Mouse (Mus musculus) bone marrow, adult 2 months (tissue): ENCODE results near the gene Gpr146. TPM values are rescaled to one million over a fixed set of nuclear protein-coding genes. Genes with fewer than 3 reads are reported as not detected.

Experiments used
- H3K27ac ChIP-seq: fragments of 200-500 bp; 2 replicates; pipeline ENCODE4 v1.5.1; 2012; ENCODE audit warnings: low read depth, mild to moderate bottlenecking, control low read depth, inconsistent platforms, low read length; ENCODE audit not compliant: control insufficient read depth, poor library complexity, insufficient read depth
- H3K4me1 ChIP-seq: fragments of 200-500 bp; 2 replicates; pipeline ENCODE4 v1.6.1; 2011; ENCODE audit warnings: low read length; ENCODE audit not compliant: control insufficient read depth, insufficient read depth
- H3K4me3 ChIP-seq: fragments of 200-500 bp; replicated peaks from 2 replicates; pipeline ENCODE3; 2011; ENCODE audit warnings: mild to moderate bottlenecking, low read depth, low read length, control low read depth; ENCODE audit not compliant: control insufficient read depth
- CTCF ChIP-seq: fragments of 200-500 bp; IDR thresholded peaks from 2 replicates; pipeline ENCODE4 v1.5.1; 2011; ENCODE audit warnings: low read length, control low read depth; ENCODE audit not compliant: control insufficient read depth, insufficient read depth
- POLR2A ChIP-seq: fragments of 200-500 bp; IDR thresholded peaks from 2 replicates; pipeline ENCODE4 v1.6.1; 2011; ENCODE audit warnings: low read depth, mild to moderate bottlenecking, control low read depth, low read length, borderline replicate concordance; ENCODE audit not compliant: control insufficient read depth
- WGBS: fragments of 180-500 bp; shearing (Covaris S2); methylation state at CpG from one replicate; pipeline ENCODE4 v1.1.7; 2018; 5-methylcytosine and 5-hydroxymethylcytosine counted together
- polyA plus RNA-seq: library from polyadenylated mRNA; stranded (reverse); fragments of >200 nt; gene quantifications from 2 replicates; pipeline ENCODE4 v1.2.4, GENCODE M21; 2011; ENCODE audit warnings: low replicate concordance; ENCODE audit not compliant: missing spikeins, insufficient read depth, insufficient read length

Gpr146 gene
- polyA plus RNA-seq, 1 experiment = 20.1 TPM

GRCm38 (mm10) chr5:139427989-139428388, 50.5 kb downstream of the Gpr146 start:
- WGBS = 64% methylated on average over 9 of the region's 9 CpGs
- Histone ChIP-seq H3K4me1 (no peaks in the 10 kb centered on the region), H3K4me3 (no peak overlapping the region), H3K27ac (no peak overlapping the region)
- TF ChIP-seq CTCF (no peak), POLR2A (no peak)

GRCm38 (mm10) chr5:139429818-139430341, 52.4 kb downstream of the Gpr146 start:
- Histone ChIP-seq H3K4me3 (no peak overlapping the region), H3K4me1 (no peaks in the 10 kb centered on the region; the same call in 1 of the 2 replicates), H3K27ac (no peak overlapping the region)
- TF ChIP-seq CTCF (no peak), POLR2A (no peak)
- WGBS = 31% methylated on average over 12 of the region's 12 CpGs

GRCm38 (mm10) chr5:139432333-139432732, 54.8 kb downstream of the Gpr146 start:
- H3K4me1 ChIP-seq = no peaks in the 10 kb centered on the region; the same call in 1 of the 2 replicates
- H3K27ac ChIP-seq = no peak overlapping the region
- H3K4me3 ChIP-seq = no peak overlapping the region
- no peak for TF ChIP-seq CTCF
- no peak for TF ChIP-seq POLR2A
- WGBS = 78% methylated on average over 6 of the region's 6 CpGs

- Histone ChIP-seq H3K4me3 (no peak overlapping the region), H3K27ac (no peak overlapping the region), H3K4me1 (no peaks in the 10 kb centered on the region; the same call in 1 of the 2 replicates)
- WGBS = 60% methylated on average over 7 of the region's 7 CpGs
- TF ChIP-seq POLR2A (no peak), CTCF (no peak)
These were observed 55.4 kb downstream of the Gpr146 start for GRCm38 (mm10) chr5:139432747-139433508.

- TF ChIP-seq CTCF = no peak
- no peak for TF ChIP-seq POLR2A
- 75% methylated on average over 9 of the region's 9 CpGs for WGBS
- H3K4me1 ChIP-seq = peaks cover under 1% of the 10 kb centered on the region
- H3K27ac ChIP-seq = no peak overlapping the region
- H3K4me3 ChIP-seq = no peak overlapping the region
These were observed 56.5 kb downstream of the Gpr146 start for GRCm38 (mm10) chr5:139433842-139434568.

- H3K4me3 ChIP-seq = no peak overlapping the region
- no peak overlapping the region for H3K27ac ChIP-seq
- TF ChIP-seq CTCF (no peak), POLR2A (no peak)
- 81% methylated on average over 8 of the region's 8 CpGs for WGBS
- peaks cover 3% of the 10 kb centered on the region for H3K4me1 ChIP-seq
These were observed 57.4 kb downstream of the Gpr146 start for GRCm38 (mm10) chr5:139434940-139435339.

GRCm38 (mm10) chr5:139437769-139438168, 60.3 kb downstream of the Gpr146 start:
- Histone ChIP-seq H3K4me3 (no peak overlapping the region), H3K4me1 (peaks cover 3% of the 10 kb centered on the region), H3K27ac (peak overlapping the region; percentile 52)
- TF ChIP-seq POLR2A (no peak), CTCF (no peak)
- 48% methylated on average over 4 of the region's 4 CpGs for WGBS

GRCm38 (mm10) chr5:139438440-139438839, 60.9 kb downstream of the Gpr146 start:
- H3K4me1 ChIP-seq = peaks cover 3% of the 10 kb centered on the region
- H3K27ac ChIP-seq = no peak overlapping the region
- H3K4me3 ChIP-seq = no peak overlapping the region
- TF ChIP-seq CTCF (no peak), POLR2A (no peak)
- WGBS = 70% methylated on average over 12 of the region's 12 CpGs
